Mouse (Mus musculus) heart, embryonic 13.5 days (tissue): ENCODE results near the gene Tmem184b. TPM values are rescaled to one million over a fixed set of nuclear protein-coding genes. Genes with fewer than 3 reads are reported as not detected.
A peak's percentile ranks its signal among the peaks of the same experiment; 100 is the strongest.

ENCODE experiments used
- ATAC-seq: fragments of 200-750 bp; cut with Nextera tagmentation; 2 replicates; pipeline ENCODE4 v1.8.0; 2017; ENCODE audit warnings: moderate TSS enrichment; ENCODE audit not compliant: insufficient number of reproducible peaks, low FRiP score, low TSS enrichment; ENCODE audit errors: extremely low read depth
- H3K27ac ChIP-seq: fragments of 300-500 bp; sonication (generic); replicated peaks from 2 replicates; pipeline ENCODE4 v1.5.1; 2015; ENCODE audit warnings: moderate library complexity, mild to moderate bottlenecking, inconsistent platforms
- H3K27me3 ChIP-seq: fragments of 300-500 bp; sonication (generic); replicated peaks from 2 replicates; pipeline ENCODE4 v1.6.1; 2015; ENCODE audit warnings: mild to moderate bottlenecking, inconsistent platforms
- H3K36me3 ChIP-seq: fragments of 300-500 bp; sonication (generic); 2 replicates; pipeline ENCODE4 v1.6.1; 2015; ENCODE audit warnings: mild to moderate bottlenecking, inconsistent platforms
- H3K4me1 ChIP-seq: fragments of 300-500 bp; sonication (generic); 2 replicates; pipeline ENCODE4 v1.6.1; 2015; ENCODE audit warnings: inconsistent platforms
- H3K4me2 ChIP-seq: fragments of 300-500 bp; sonication (generic); 2 replicates; pipeline ENCODE4 v1.6.1; 2015; ENCODE audit warnings: inconsistent platforms, mild to moderate bottlenecking, moderate library complexity
- H3K4me3 ChIP-seq: fragments of 300-500 bp; sonication (generic); 2 replicates; pipeline ENCODE4 v1.5.1; 2015; ENCODE audit warnings: moderate library complexity, mild to moderate bottlenecking, inconsistent platforms
- H3K9ac ChIP-seq: fragments of 300-500 bp; sonication (generic); 2 replicates; pipeline ENCODE4 v1.6.1; 2015; ENCODE audit warnings: inconsistent platforms, mild to moderate bottlenecking, moderate library complexity
- H3K9me3 ChIP-seq: fragments of 300-500 bp; sonication (generic); 2 replicates; pipeline ENCODE4 v1.6.1; 2016; ENCODE audit warnings: inconsistent platforms
- WGBS: fragments of 180-500 bp; shearing (Covaris S2); methylation state at CpG from one replicate; pipeline ENCODE4 v1.1.7; 2015; ENCODE audit warnings: mixed read lengths; 5-methylcytosine and 5-hydroxymethylcytosine counted together
- polyA plus RNA-seq: library from polyadenylated mRNA; unstranded; fragments of >200 nt; fragmentation: Nextera tagmentation; extraction: Ambion mirVana; gene quantifications from 2 replicates; pipeline ENCODE4 v1.2.1, GENCODE M21; 2015

Tmem184b gene
- polyA plus RNA-seq, 1 experiment from 2014 or later: 65.8 TPM

DNA sequence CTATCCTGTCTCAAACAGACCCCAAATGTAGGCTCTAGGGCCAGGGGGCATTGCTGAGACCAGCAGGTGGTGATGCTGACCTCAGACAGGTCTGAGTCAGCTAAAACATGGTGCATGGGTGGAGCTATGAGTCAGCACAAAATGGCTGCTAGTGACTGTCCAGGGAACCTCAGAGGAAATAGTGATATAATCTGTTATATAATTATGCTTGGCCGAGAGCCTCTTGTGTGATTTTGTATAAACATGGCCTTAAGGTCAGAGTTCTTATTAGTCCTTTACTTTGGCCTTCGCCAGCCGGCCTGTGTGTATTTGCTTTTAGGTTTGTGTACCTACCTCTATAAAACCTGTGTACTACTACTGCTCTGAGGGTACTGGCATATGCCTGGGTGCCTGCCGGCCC is 70.0 kb downstream of the Tmem184b start:
- peak; percentile 67 for ATAC-seq
- Histone ChIP-seq H3K4me3 (no peak overlapping the region), H3K27ac (no peak overlapping the region), H3K4me1 (no peaks in the 10 kb centered on the region), H3K27me3 (0 out of 2 replicates have a peak, but pooled peaks cover 3% of the 10 kb centered on the region), H3K36me3 (no peaks in the 10 kb centered on the region), H3K4me2 (no peak overlapping the region), H3K9ac (no peak overlapping the region), H3K9me3 (no peaks in the 10 kb centered on the region)
- 71% methylated on average over 4 of the region's 4 CpGs for WGBS

DNA sequence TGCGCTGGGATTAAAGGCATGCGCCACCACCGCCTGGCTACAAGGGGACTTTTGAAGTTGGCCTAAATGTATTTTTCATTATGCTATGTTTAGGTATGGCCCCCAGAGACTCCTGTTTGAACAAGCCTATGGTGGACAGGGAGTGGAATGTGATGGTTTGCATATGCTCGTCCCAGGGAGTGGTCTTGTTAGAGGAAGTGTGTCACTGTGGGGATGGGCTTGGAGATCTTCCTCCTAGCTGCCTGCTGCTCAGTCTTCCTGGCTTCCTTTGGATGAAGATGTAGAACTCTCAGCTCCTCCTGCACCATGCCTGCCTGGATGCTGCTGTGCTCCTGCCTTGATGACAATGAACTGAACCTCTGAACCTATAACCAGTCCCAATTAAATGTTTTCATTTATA is 72.8 kb downstream of the Tmem184b start:
- ATAC-seq: no peak
- no peak overlapping the region for H3K27ac ChIP-seq
- no peaks in the 10 kb centered on the region for H3K27me3 ChIP-seq
- no peaks in the 10 kb centered on the region for H3K36me3 ChIP-seq
- WGBS: 76% methylated on average over 4 of the region's 4 CpGs
- no peaks in the 10 kb centered on the region for H3K9me3 ChIP-seq
- no peak overlapping the region for H3K4me3 ChIP-seq
- H3K4me2 ChIP-seq: no peak overlapping the region
- no peak overlapping the region for H3K9ac ChIP-seq
- H3K4me1 ChIP-seq: peaks cover 21% of the 10 kb centered on the region

DNA sequence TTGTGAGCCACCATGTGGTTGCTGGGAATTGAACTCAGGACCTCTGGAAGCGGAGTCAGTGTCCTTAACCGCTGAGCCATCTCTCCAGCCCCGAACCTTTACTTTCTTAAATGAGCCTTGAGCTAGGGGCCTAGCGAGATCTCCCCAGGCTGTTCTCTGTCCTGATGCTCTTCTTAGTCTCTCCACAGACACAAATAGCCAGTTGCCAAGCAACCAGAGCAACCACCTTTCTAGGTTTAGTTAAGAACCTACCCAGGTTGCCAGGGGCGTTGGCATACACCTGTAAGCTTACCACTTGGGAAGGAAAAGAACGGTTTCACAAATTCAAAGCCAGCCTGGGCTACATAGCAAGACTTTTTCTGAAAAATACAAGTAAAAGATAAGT is 73.4 kb downstream of the Tmem184b start:
- Histone ChIP-seq H3K4me3 (no peak overlapping the region), H3K4me1 (peaks cover 25% of the 10 kb centered on the region), H3K27ac (no peak overlapping the region), H3K27me3 (no peaks in the 10 kb centered on the region), H3K9me3 (no peaks in the 10 kb centered on the region), H3K4me2 (no peak overlapping the region), H3K9ac (no peak overlapping the region), H3K36me3 (no peaks in the 10 kb centered on the region)
- ATAC-seq: no peak
- WGBS: 84% methylated on average over 6 of the region's 6 CpGs

DNA sequence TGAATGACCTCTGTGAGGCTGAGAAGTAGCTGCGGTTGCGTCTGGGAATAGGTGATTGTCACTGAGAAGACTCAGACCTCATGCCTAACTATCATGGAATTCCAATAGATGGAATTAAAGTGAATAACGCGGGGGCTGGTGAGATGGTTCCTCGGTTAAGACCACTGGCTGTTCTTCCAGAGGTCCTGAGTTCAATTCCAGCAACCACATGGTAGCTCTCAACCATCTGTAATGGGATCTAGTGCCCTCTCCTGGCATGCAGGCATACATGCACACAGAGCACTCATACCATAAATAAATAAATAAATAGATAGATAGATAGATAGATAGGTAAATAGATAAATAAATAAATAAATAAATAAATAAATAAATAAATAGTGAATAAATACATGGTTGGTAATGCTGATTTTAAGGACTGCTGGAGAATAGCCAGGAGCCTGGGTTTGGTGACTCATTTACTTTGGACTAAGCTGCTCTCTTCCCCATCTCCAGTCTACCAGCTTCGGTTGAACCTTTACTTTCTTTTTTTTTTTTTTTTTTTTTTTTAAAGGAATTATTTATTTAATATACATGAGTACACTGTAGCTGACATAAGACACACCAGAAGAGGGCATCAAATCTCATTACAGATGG is 73.9 kb downstream of the Tmem184b start:
- peaks cover 27% of the 10 kb centered on the region for H3K4me1 ChIP-seq
- no peak overlapping the region for H3K4me2 ChIP-seq
- H3K27me3 ChIP-seq: no peaks in the 10 kb centered on the region
- no peak overlapping the region for H3K4me3 ChIP-seq
- no peak overlapping the region for H3K9ac ChIP-seq
- 97% methylated on average over 6 of the region's 6 CpGs for WGBS
- no peak for ATAC-seq
- H3K27ac ChIP-seq: no peak overlapping the region
- no peaks in the 10 kb centered on the region for H3K36me3 ChIP-seq
- H3K9me3 ChIP-seq: no peaks in the 10 kb centered on the region

DNA sequence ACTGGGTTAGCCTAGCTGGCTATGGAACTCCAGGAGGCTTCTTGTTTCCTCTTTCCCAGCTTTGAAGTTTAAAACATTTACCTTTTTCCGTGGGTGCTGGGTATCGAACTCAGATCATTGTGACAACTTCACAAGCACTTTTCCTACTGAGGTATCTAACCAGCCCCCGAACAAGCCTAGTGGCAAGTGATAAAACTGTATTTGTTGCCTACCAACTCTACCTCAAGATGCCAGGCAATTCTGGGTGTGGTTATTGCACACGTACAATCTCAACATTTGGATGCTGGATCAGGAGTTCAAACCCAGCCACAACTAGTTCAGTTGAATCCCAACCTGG is 74.5 kb downstream of the Tmem184b start:
- H3K4me1 ChIP-seq: peaks cover 33% of the 10 kb centered on the region
- no peak overlapping the region for H3K4me3 ChIP-seq
- 81% methylated on average over 4 of the region's 4 CpGs for WGBS
- H3K9me3 ChIP-seq: no peaks in the 10 kb centered on the region
- peak overlapping the region; percentile 81; the same call in 1 of the 2 replicates for H3K27ac ChIP-seq
- no peak for ATAC-seq
- no peaks in the 10 kb centered on the region for H3K27me3 ChIP-seq
- peak overlapping the region; percentile 79 for H3K4me2 ChIP-seq
- no peaks in the 10 kb centered on the region for H3K36me3 ChIP-seq
- no peak overlapping the region for H3K9ac ChIP-seq

DNA sequence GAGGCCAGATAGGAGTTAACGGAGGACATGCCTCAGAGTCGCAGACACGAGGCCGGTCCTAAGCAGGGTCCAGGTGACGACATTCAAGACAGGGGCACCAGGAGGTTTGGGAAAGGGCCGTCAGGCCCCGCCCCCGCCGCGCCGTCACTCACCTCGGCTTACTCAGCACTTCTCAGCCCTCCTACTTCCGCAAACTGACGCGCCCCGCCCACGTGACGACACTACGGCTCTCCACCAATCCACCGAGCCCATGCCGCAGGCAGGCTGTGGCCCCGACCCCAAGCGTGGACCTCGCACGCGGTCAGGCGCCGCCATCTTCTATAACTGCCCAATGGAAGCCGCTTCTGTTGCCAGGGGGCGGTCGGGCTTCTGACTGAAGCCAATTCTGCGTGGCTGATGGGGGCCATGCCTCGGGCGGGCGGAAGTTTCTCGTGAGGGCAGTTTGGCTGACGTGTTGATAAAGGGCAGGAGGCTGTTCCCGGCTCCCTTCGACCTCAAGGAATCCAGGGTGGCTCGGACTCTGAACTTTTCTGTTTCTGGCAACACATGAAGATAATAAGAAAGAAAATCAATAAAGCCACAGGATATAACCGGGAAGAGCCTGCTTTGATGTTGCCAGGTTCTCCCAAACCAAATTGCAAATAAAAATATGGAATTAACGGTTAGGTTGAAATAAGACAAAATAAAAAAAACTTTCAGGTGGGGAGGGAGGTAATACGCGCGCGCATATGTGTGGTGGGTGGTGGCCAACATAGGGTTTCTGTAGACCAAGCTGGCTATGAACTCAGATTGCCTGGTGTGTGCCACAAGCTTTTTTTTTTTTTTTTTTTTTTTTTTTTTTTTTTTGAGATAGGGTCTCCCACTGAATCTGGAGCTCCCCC is 75.1 kb downstream of the Tmem184b start, which contains the start of gene Pla2g6:
TSS of gene Pla2g6 (minus strand) at position 333 of the 881 bp plus-strand sequence.
- H3K4me2 ChIP-seq: peak within 1 kb of the TSS; percentile 79
- H3K36me3 ChIP-seq: no peaks in the 10 kb centered on the region
- H3K9me3 ChIP-seq: no peaks in the 10 kb centered on the region
- WGBS: 4% methylated on average over 44 of the region's 46 CpGs
- H3K27me3 ChIP-seq: no peaks in the 10 kb centered on the region
- peak within 1 kb of the TSS; percentile 89 for H3K27ac ChIP-seq
- peak within 1 kb of the TSS; percentile 84 for H3K9ac ChIP-seq
- H3K4me1 ChIP-seq: peaks cover 39% of the 10 kb centered on the region
- ATAC-seq: peak; percentile 93
- peak within 1 kb of the TSS; percentile 63 for H3K4me3 ChIP-seq

DNA sequence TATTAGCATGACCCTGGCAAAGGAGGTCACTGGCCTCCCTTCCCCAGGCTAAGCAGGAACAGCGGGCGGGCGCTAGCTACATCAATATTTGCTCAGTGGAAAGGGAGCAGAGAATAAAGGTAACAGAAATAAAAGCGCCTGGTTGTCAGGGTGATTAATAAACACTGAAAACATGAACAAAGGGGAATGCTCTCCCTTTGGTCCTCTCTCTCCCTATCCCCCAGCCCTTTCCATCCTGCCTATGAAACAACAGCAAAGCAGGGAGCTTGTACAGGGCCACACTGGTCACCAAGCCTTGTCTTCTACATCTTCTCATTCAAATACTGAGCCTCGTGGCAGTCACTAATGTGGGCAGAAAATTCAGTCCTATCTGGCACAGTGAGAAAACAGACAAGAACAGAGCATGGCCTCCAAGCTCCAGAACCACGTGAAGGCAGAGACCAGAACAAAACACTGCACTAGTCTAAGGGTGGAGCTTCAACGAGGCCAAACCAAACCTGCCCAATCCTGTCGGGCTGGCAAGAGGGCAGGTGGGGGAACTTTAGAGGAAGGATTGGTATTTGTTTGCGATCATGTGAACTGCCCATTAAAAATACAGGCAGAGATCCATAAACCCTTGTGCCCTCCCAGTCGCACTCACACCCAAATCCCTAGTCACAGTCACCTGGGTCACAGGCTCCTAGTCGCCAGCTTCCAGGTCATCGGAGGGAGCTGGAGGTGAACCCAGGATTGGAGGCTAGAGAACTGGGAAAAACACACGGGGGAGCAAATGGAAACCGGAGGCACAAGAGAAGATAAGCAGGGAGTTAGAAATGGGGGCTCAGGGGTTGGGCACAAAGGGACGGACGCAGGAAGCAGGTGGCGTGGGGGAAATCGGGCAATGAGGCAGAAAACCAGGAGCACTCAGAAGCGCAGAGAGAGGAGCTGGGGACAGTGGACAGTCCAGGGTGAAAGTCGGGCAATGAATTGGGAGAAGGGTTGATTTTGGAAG is 76.1 kb downstream of the Tmem184b start:
- Histone ChIP-seq H3K4me1 (peaks cover 49% of the 10 kb centered on the region), H3K4me3 (peak overlapping the region; percentile 63), H3K9ac (peak overlapping the region; percentile 84), H3K27ac (peak overlapping the region; percentile 89), H3K9me3 (no peaks in the 10 kb centered on the region), H3K27me3 (no peaks in the 10 kb centered on the region), H3K4me2 (peak overlapping the region; percentile 79), H3K36me3 (no peaks in the 10 kb centered on the region)
- 15% methylated on average over 20 of the region's 20 CpGs for WGBS
- no peak for ATAC-seq

DNA sequence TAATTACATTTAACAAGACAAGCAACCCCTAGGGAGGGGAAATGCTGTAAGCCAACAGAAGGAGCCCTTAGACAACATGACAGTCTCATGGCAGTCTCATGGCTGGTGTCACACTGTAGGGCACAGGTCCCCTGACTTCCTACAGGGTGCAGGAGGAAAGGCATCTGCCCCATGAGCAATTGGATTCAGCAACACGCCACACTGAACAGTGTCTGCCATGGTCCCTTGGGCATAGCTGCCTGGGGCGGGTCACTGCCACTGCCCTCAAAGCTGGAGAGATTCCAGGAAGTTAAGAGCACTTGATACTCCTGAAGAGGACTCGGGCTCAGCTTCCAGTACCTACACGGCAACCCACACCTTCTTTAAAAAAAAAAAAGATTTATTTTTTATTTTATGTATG is 77.1 kb downstream of the Tmem184b start:
- H3K27ac ChIP-seq: 0 out of 2 replicates have a peak overlapping the region, but pooled peaks have one; percentile 7
- 50% methylated on average over 4 of the region's 4 CpGs for WGBS
- no peaks in the 10 kb centered on the region for H3K27me3 ChIP-seq
- no peak overlapping the region for H3K4me3 ChIP-seq
- peaks cover 59% of the 10 kb centered on the region for H3K4me1 ChIP-seq
- no peaks in the 10 kb centered on the region for H3K9me3 ChIP-seq
- H3K9ac ChIP-seq: no peak overlapping the region
- H3K4me2 ChIP-seq: peak overlapping the region; percentile 79
- no peaks in the 10 kb centered on the region for H3K36me3 ChIP-seq
- no peak for ATAC-seq

DNA sequence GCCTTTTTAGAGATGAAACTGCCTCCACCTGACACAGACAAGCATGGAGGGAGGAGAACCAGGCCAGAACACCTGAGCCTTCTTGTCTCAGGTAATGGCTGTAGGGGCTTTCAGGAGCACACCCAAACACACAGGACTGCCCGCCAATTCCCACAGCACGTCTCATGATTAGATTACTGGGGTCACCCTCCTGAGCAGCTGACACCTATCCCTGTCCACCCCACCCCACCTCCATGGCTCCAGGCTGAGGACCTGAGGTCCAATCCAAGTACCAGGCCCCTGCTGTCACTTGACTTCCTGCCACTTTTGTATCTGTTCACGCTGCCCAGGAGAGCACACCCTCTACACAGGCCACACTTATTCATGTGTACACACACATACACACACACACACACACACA is 77.6 kb downstream of the Tmem184b start:
- 57% methylated on average over 3 of the region's 3 CpGs for WGBS
- no peak for ATAC-seq
- H3K36me3 ChIP-seq: no peaks in the 10 kb centered on the region
- no peak overlapping the region for H3K9ac ChIP-seq
- H3K4me2 ChIP-seq: no peak overlapping the region
- H3K4me3 ChIP-seq: no peak overlapping the region
- no peaks in the 10 kb centered on the region for H3K27me3 ChIP-seq
- H3K27ac ChIP-seq: 0 out of 2 replicates have a peak overlapping the region, but pooled peaks have one; percentile 7
- no peaks in the 10 kb centered on the region for H3K9me3 ChIP-seq
- peaks cover 60% of the 10 kb centered on the region for H3K4me1 ChIP-seq

DNA sequence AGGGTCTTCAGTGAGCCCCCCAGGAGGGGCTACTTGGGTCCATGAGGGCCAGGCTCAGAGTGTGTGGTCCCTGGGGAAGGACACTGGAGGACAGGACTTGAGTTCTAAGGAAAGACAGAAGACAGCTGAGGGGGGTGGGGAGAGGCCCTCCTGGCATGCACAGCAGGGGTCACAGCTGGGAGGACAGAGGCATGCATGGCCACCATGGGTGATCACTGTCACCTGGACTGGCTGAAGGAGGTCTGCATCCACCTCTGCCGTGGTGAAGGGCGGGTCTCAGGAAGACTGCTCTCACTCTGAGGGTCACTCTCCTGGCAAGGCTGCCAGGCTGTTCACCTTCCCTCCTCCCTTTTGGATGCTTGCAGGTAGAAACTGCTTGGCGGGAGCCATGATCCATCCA is 79.0 kb downstream of the Tmem184b start:
- H3K9me3 ChIP-seq: no peaks in the 10 kb centered on the region
- WGBS: 82% methylated on average over 3 of the region's 3 CpGs
- H3K9ac ChIP-seq: no peak overlapping the region
- H3K4me3 ChIP-seq: no peak overlapping the region
- H3K27me3 ChIP-seq: no peaks in the 10 kb centered on the region
- peaks cover 60% of the 10 kb centered on the region for H3K4me1 ChIP-seq
- H3K36me3 ChIP-seq: no peaks in the 10 kb centered on the region
- no peak overlapping the region for H3K4me2 ChIP-seq
- H3K27ac ChIP-seq: peak overlapping the region; percentile 75
- ATAC-seq: no peak

DNA sequence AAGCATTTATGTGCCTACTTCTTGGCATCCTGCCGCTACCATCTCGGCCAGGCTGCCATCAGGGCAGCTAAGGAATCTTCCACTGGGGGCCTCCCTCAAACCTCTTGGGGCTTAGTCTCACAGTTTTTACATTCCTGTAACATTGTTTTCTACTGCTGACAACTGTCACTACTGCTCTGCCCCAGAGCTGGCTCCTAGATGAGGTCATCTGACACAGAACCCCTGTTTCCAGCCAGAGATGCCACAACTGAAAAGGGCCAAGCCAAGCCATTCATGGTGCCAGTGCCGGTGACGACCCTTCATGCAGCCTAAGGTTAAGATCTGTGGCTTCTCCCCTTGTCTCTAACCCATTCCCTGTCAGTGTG is 79.6 kb downstream of the Tmem184b start:
- Histone ChIP-seq H3K4me1 (peaks cover 60% of the 10 kb centered on the region), H3K9me3 (no peaks in the 10 kb centered on the region), H3K36me3 (no peaks in the 10 kb centered on the region), H3K27me3 (no peaks in the 10 kb centered on the region), H3K4me3 (no peak overlapping the region), H3K4me2 (no peak overlapping the region), H3K9ac (no peak overlapping the region), H3K27ac (peak overlapping the region; percentile 75)
- 54% methylated on average over 4 of the region's 4 CpGs for WGBS
- no peak for ATAC-seq
